Mouse (Mus musculus) ES-Bruce4 (cell line): ENCODE data around the gene Tcl1b5. TPM values are rescaled to one million over a fixed set of nuclear protein-coding genes. Genes with fewer than 3 reads are reported as not detected.
"Not testable (repeated sequence)": the region's sequence is repeated elsewhere in the genome, so short reads cannot be mapped to it uniquely, and the experiment has no call there.

ENCODE experiments used
- H3K27ac ChIP-seq: 2 replicates; pipeline ENCODE4 v1.5.1; 2012; ENCODE audit warnings: low read length, inconsistent platforms; ENCODE audit not compliant: insufficient read depth
- H3K27me3 ChIP-seq: 2 replicates; pipeline ENCODE4 v1.6.1; 2012; ENCODE audit warnings: mild to moderate bottlenecking, low read length, inconsistent platforms; ENCODE audit not compliant: control insufficient read depth, poor library complexity, insufficient read depth, severe bottlenecking
- H3K36me3 ChIP-seq: 2 replicates; pipeline ENCODE4 v1.6.1; 2012; ENCODE audit warnings: inconsistent platforms, mild to moderate bottlenecking, low read length, moderate library complexity; ENCODE audit not compliant: control insufficient read depth, poor library complexity, insufficient read depth, severe bottlenecking
- H3K4me1 ChIP-seq: one replicate; pipeline ENCODE4 v1.8.1; 2011; ENCODE audit warnings: low read length; ENCODE audit not compliant: control insufficient read depth, insufficient read depth
- H3K4me3 ChIP-seq: 2 replicates; pipeline ENCODE4 v1.5.1; 2011; ENCODE audit warnings: low read depth, mild to moderate bottlenecking, low read length
- H3K9ac ChIP-seq: 2 replicates; pipeline ENCODE4 v1.6.1; 2012; ENCODE audit warnings: low read depth, mild to moderate bottlenecking, inconsistent platforms; ENCODE audit not compliant: poor library complexity, severe bottlenecking
- H3K9me3 ChIP-seq: replicated peaks from 2 replicates; pipeline ENCODE4 v1.6.1; 2012; ENCODE audit warnings: mild to moderate bottlenecking, low read length, inconsistent platforms; ENCODE audit not compliant: control insufficient read depth, poor library complexity, insufficient read depth, severe bottlenecking
- CTCF ChIP-seq: IDR thresholded peaks from one replicate; pipeline ENCODE4 v1.8.1; 2011; ENCODE audit warnings: low read depth, low read length
- EP300 ChIP-seq: IDR thresholded peaks from 2 replicates; pipeline ENCODE4 v1.6.1; 2011; ENCODE audit warnings: low read depth, low read length; ENCODE audit not compliant: insufficient read depth
- POLR2A ChIP-seq: IDR thresholded peaks from one replicate; pipeline ENCODE4 v1.8.1; 2011; ENCODE audit warnings: low read length; ENCODE audit not compliant: insufficient read depth
- polyA plus RNA-seq: library from polyadenylated mRNA; stranded (reverse); fragments of >200 nt; gene quantifications from 2 replicates; pipeline ENCODE4 v1.2.4, GENCODE M21; 2011; ENCODE audit warnings: low read depth; ENCODE audit not compliant: missing spikeins, insufficient read depth, insufficient read length

The Tcl1b5 gene
- polyA plus RNA-seq, 1 experiment, result not detected

DNA sequence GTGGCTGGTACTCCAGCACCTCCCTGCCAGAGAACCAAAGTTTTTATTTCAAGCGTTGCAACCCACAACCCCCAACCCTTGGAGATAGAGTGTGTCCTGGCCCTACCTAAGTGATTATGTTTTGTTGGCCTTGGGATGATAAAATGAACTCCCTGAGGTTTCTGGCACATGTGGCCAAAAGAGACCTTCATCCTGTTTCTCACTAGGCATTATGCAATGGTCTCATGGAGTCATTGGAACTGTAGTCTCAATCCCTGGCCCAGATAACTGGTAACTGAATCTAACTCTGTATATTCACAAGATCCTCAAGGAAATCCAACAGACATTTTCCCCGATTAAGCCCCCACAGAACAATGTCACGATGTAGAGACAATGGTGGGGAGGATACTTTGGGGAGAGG lies 33.0 kb upstream of the Tcl1b5 start:
- H3K9ac ChIP-seq, result no peak overlapping the region
- no peak for TF ChIP-seq CTCF
- no peak for TF ChIP-seq EP300
- no peak for TF ChIP-seq POLR2A
- no peaks in the 10 kb centered on the region for H3K36me3 ChIP-seq
- H3K27ac ChIP-seq, result no peak overlapping the region
- H3K9me3 ChIP-seq, result no peaks in the 10 kb centered on the region
- no peaks in the 10 kb centered on the region for H3K4me1 ChIP-seq
- no peaks in the 10 kb centered on the region for H3K27me3 ChIP-seq
- no peak overlapping the region for H3K4me3 ChIP-seq

DNA sequence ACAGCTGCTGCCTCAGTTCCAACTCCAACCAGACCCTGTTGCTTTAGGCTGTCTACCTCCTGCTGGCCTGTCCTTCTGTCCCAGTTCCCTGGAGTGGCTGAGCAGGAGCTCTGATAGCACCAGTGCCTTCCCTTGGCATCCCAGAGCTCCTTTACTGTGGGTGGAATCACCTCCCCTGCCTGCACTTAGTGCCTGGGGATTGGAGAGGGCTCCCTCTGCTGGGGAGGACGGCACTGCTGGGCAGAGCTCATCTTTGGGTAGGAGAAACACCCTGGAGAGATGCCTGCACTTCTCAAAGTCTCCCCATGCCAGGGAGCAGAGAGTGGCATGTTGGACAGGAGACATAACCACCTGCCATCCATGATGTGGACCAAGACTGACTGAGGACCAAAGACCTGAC lies 31.2 kb upstream of the Tcl1b5 start:
- H3K4me3 ChIP-seq, H3K27me3 ChIP-seq: not testable (repeated sequence)

DNA sequence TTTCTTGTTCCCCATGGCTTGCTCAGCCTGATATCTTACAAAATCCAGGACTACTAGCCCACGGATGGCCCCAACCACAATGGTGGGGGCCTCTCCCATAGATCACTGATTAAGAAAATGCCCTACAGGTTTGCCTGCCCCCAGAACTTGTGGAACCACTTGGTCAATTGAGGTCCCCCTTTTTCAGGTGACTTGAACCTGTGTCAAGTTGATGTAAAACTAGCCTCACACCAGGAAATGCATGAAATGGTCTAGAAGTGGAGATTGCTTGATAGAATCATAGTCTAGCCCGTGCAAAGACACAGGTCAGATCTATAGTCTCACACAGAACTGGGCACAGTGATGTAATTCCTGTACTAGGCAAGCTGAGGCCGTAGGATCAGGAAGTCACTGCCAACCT lies 30.4 kb upstream of the Tcl1b5 start, which contains the start of gene Tcl1b2:
Gene Tcl1b2, plus strand, starts transcription at position 301 of the 400 bp plus-strand sequence.
- no peak within 1 kb of the TSS for H3K9ac ChIP-seq
- H3K4me1 ChIP-seq, result no peaks in the 10 kb centered on the region
- no peaks in the 10 kb centered on the region for H3K27me3 ChIP-seq
- no peaks in the 10 kb centered on the region for H3K9me3 ChIP-seq
- TF ChIP-seq POLR2A, result no peak
- TF ChIP-seq CTCF, result no peak
- TF ChIP-seq EP300, result no peak
- H3K36me3 ChIP-seq, result no peaks in the 10 kb centered on the region
- no peak within 1 kb of the TSS for H3K27ac ChIP-seq
- H3K4me3 ChIP-seq, result no peak within 1 kb of the TSS

More for the DNA sequence above, 31.2 kb upstream of the Tcl1b5 start:
- H3K9me3 ChIP-seq, H3K27ac ChIP-seq, H3K36me3 ChIP-seq, H3K4me1 ChIP-seq, H3K9ac ChIP-seq: not testable (repeated sequence)

DNA sequence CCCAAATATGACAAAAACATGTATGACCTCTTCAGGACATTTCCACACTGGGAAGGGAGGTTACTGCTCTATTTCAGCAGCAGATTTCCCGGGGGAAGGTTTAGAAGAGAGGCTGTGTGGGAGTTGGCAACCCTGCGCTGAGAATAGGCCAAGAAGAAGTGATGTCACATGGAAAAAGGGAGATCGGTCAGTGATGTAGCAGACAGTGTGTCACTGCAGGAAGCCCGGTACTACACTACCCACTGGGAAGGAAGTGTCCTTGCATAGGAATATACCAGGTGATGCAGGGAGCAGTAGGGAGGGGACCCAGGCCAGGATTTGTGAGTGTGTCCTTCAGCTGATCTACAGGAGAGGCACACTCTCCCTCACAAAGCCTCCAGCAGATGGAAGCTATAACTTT lies 20.9 kb upstream of the Tcl1b5 start:
- not testable (repeated sequence) for H3K36me3 ChIP-seq, H3K4me3 ChIP-seq, H3K4me1 ChIP-seq, H3K9ac ChIP-seq, H3K27ac ChIP-seq, H3K27me3 ChIP-seq, H3K9me3 ChIP-seq

DNA sequence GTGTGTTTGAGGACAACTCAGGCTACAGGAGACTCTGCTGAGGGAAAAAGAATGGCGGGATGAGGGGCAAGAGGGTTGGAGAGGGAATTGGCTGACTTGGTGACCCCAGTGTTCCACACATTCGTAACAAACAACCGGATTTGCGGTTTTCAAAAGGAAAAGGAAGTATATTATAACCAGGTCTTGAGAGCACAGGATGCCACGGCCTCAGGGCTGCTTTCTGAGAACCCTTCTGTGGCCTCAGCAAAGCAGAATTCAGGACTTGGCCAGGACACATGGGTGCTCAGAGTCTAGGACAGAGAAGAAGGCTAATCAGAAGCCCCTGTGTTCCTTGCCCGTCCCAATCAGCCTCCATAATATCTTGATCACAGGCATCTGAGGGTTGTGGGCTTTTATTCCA lies 17.3 kb upstream of the Tcl1b5 start:
- no peak for TF ChIP-seq POLR2A
- no peak for TF ChIP-seq CTCF
- no peak for TF ChIP-seq EP300
- Histone ChIP-seq H3K36me3 (no peaks in the 10 kb centered on the region), H3K27me3 (no peaks in the 10 kb centered on the region), H3K4me1 (no peaks in the 10 kb centered on the region), H3K9me3 (no peaks in the 10 kb centered on the region), H3K4me3 (no peak overlapping the region), H3K27ac (no peak overlapping the region), H3K9ac (no peak overlapping the region)

DNA sequence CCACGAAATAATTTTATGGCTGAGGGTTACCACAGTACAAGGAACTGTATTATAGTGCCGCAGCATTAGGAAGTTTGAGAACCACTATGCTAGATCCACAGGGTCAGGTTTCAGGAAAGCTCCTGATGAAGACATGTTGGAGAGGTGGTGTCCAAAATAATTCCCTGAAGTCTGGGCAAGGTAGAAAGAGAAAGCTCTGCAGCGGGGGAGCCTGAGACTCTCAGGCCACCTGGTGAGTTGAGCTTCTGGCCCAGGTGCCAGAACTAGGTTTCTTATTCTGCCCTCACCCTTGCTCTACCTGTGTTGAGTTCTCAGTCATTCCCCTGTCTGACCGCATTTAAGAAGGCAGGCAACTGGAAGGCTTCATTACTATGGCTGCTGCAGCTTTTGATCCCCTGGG lies 16.8 kb upstream of the Tcl1b5 start, which contains the start of gene Tcl1b1:
Gene Tcl1b1, plus strand, starts transcription at position 301 of the 400 bp plus-strand sequence.
- H3K9me3 ChIP-seq, result no peaks in the 10 kb centered on the region
- no peaks in the 10 kb centered on the region for H3K27me3 ChIP-seq
- no peak within 1 kb of the TSS for H3K27ac ChIP-seq
- H3K4me1 ChIP-seq, result no peaks in the 10 kb centered on the region
- TF ChIP-seq POLR2A (no peak), EP300 (no peak), CTCF (no peak)
- no peak within 1 kb of the TSS for H3K9ac ChIP-seq
- H3K4me3 ChIP-seq, result no peak within 1 kb of the TSS
- no peaks in the 10 kb centered on the region for H3K36me3 ChIP-seq

DNA sequence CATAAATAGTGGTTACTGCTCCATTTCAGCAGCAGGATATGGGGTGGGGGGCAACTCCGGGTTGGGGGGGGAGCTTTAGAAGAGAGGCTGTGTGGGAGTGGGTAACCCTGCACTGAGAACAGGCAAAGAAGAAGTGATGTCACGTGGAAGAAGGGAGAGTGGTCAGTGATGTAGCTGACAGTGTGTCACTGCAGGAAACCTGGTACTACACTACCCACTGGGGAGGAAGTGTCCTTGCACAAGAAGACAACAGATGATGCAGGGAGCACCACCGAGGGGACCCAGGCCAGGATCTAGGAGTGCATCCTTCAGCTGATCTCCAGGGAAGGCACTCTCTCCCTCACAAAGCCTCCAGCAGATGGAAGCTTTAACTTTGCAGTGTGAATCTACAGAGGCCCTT lies 9.4 kb upstream of the Tcl1b5 start:
- Histone ChIP-seq H3K4me1 (no peaks in the 10 kb centered on the region), H3K27ac (no peak overlapping the region), H3K9ac (no peak overlapping the region), H3K36me3 (no peaks in the 10 kb centered on the region), H3K9me3 (no peaks in the 10 kb centered on the region), H3K4me3 (no peak overlapping the region), H3K27me3 (no peaks in the 10 kb centered on the region)
- TF ChIP-seq POLR2A (no peak), CTCF (no peak)
